Mouse (Mus musculus): ENCODE results near the gene Asxl2. TPM values are rescaled to one million over a fixed set of nuclear protein-coding genes. Genes with fewer than 3 reads are reported as not detected.

The Asxl2 gene
- polyA plus RNA-seq, 1 experiment, result 7.0 TPM

- Histone ChIP-seq H3K36me3 (ENCODE audit: control insufficient read depth, insufficient read depth) (no peaks in the 10 kb centered on the region), H3K79me2 (ENCODE audit: control insufficient read depth, insufficient read depth) (no peaks in the 10 kb centered on the region), H3K27me3 (ENCODE audit: control insufficient read depth, insufficient read depth, insufficient read length) (no peaks in the 10 kb centered on the region), H3K4me2 (ENCODE audit: low read depth) (no peak overlapping the region), H3K4me3 (no peak overlapping the region), H3ac (ENCODE audit: control insufficient read depth, insufficient read length) (no peak overlapping the region)
- TF ChIP-seq POLR2A (IDR thresholded peaks at IDR 0.05; ENCODE audit: insufficient read length, low read depth) (no peak), MYOG (IDR thresholded peaks at IDR 0.05; ENCODE audit: control insufficient read depth in 1 of 3, insufficient read depth in 1 of 3, insufficient read length in 2 of 3, low read depth in 2 of 3) (no peak), E2F4 (IDR thresholded peaks at IDR 0.05; ENCODE audit: insufficient read depth) (no peak), REST (IDR thresholded peaks at IDR 0.05; ENCODE audit: insufficient read depth, insufficient read length) (no peak), MYOD1 (IDR thresholded peaks at IDR 0.05; ENCODE audit: control insufficient read depth in 1 of 3, insufficient read length in 2 of 3, low read depth in 2 of 3) (no peak), TCF3 (IDR thresholded peaks at IDR 0.05; ENCODE audit: insufficient read length, low read depth) (no peak), SRF (IDR thresholded peaks at IDR 0.05; ENCODE audit: control insufficient read depth, insufficient read length, low read depth) (no peak), USF1 (IDR thresholded peaks at IDR 0.05; ENCODE audit: low read depth) (no peak), CEBPB (IDR thresholded peaks at IDR 0.05; ENCODE audit: insufficient read depth, poor library complexity, severe bottlenecking) (no peak), POLR2AphosphoS2 (IDR thresholded peaks at IDR 0.05; ENCODE audit: insufficient read length, low read depth) (no peak), MAX (IDR thresholded peaks at IDR 0.05; ENCODE audit: low read depth) (no peak), TCF12 (IDR thresholded peaks at IDR 0.05; ENCODE audit: insufficient read depth, poor library complexity, severe bottlenecking) (no peak)
Measured at GRCm38 (mm10) chr12:3390071-3390470, 36.6 kb upstream of the Asxl2 start.

- Histone ChIP-seq H3K27me3 (ENCODE audit: control insufficient read depth, insufficient read depth, insufficient read length) (no peaks in the 10 kb centered on the region), H3K4me2 (ENCODE audit: low read depth) (no peak overlapping the region), H3ac (ENCODE audit: control insufficient read depth, insufficient read length) (no peak overlapping the region), H3K79me2 (ENCODE audit: control insufficient read depth, insufficient read depth) (no peaks in the 10 kb centered on the region), H3K36me3 (ENCODE audit: control insufficient read depth, insufficient read depth) (no peaks in the 10 kb centered on the region), H3K4me3 (no peak overlapping the region)
- TF ChIP-seq MYOD1 (IDR thresholded peaks at IDR 0.05; ENCODE audit: control insufficient read depth in 1 of 3, insufficient read length in 2 of 3, low read depth in 2 of 3) (no peak), POLR2AphosphoS2 (IDR thresholded peaks at IDR 0.05; ENCODE audit: insufficient read length, low read depth) (no peak), CEBPB (IDR thresholded peaks at IDR 0.05; ENCODE audit: insufficient read depth, poor library complexity, severe bottlenecking) (no peak), SRF (IDR thresholded peaks at IDR 0.05; ENCODE audit: control insufficient read depth, insufficient read length, low read depth) (no peak), TCF12 (IDR thresholded peaks at IDR 0.05; ENCODE audit: insufficient read depth, poor library complexity, severe bottlenecking) (no peak), TCF3 (IDR thresholded peaks at IDR 0.05; ENCODE audit: insufficient read length, low read depth) (no peak), MAX (IDR thresholded peaks at IDR 0.05; ENCODE audit: low read depth) (no peak), E2F4 (IDR thresholded peaks at IDR 0.05; ENCODE audit: insufficient read depth) (no peak), USF1 (IDR thresholded peaks at IDR 0.05; ENCODE audit: low read depth) (no peak), POLR2A (IDR thresholded peaks at IDR 0.05; ENCODE audit: insufficient read length, low read depth) (no peak), REST (IDR thresholded peaks at IDR 0.05; ENCODE audit: insufficient read depth, insufficient read length) (no peak), MYOG (IDR thresholded peaks at IDR 0.05; ENCODE audit: control insufficient read depth in 1 of 3, insufficient read depth in 1 of 3, insufficient read length in 2 of 3, low read depth in 2 of 3) (no peak)
Measured at GRCm38 (mm10) chr12:3390577-3391262, 35.9 kb upstream of the Asxl2 start.

GRCm38 (mm10) chr12:3391276-3391675 lies 35.4 kb upstream of the Asxl2 start:
- H3K4me2 ChIP-seq (ENCODE audit: low read depth), result no peak overlapping the region
- no peaks in the 10 kb centered on the region for H3K27me3 ChIP-seq (ENCODE audit: control insufficient read depth, insufficient read depth, insufficient read length)
- H3K79me2 ChIP-seq (ENCODE audit: control insufficient read depth, insufficient read depth), result no peaks in the 10 kb centered on the region
- no peak overlapping the region for H3ac ChIP-seq (ENCODE audit: control insufficient read depth, insufficient read length)
- TF ChIP-seq USF1 (IDR thresholded peaks at IDR 0.05; ENCODE audit: low read depth) (no peak), MYOG (IDR thresholded peaks at IDR 0.05; ENCODE audit: control insufficient read depth in 1 of 3, insufficient read depth in 1 of 3, insufficient read length in 2 of 3, low read depth in 2 of 3) (no peak), SRF (IDR thresholded peaks at IDR 0.05; ENCODE audit: control insufficient read depth, insufficient read length, low read depth) (no peak), TCF12 (IDR thresholded peaks at IDR 0.05; ENCODE audit: insufficient read depth, poor library complexity, severe bottlenecking) (no peak), POLR2A (IDR thresholded peaks at IDR 0.05; ENCODE audit: insufficient read length, low read depth) (no peak), POLR2AphosphoS2 (IDR thresholded peaks at IDR 0.05; ENCODE audit: insufficient read length, low read depth) (no peak), MAX (IDR thresholded peaks at IDR 0.05; ENCODE audit: low read depth) (no peak), TCF3 (IDR thresholded peaks at IDR 0.05; ENCODE audit: insufficient read length, low read depth) (no peak), REST (IDR thresholded peaks at IDR 0.05; ENCODE audit: insufficient read depth, insufficient read length) (no peak), CEBPB (IDR thresholded peaks at IDR 0.05; ENCODE audit: insufficient read depth, poor library complexity, severe bottlenecking) (no peak), MYOD1 (IDR thresholded peaks at IDR 0.05; ENCODE audit: control insufficient read depth in 1 of 3, insufficient read length in 2 of 3, low read depth in 2 of 3) (no peak)
- no peaks in the 10 kb centered on the region for H3K36me3 ChIP-seq (ENCODE audit: control insufficient read depth, insufficient read depth)
- H3K4me3 ChIP-seq, result no peak overlapping the region

- TF ChIP-seq E2F4 (IDR thresholded peaks at IDR 0.05; ENCODE audit: insufficient read depth) (no peak), REST (IDR thresholded peaks at IDR 0.05; ENCODE audit: insufficient read depth, insufficient read length) (no peak), SRF (IDR thresholded peaks at IDR 0.05; ENCODE audit: control insufficient read depth, insufficient read length, low read depth) (no peak), MAX (IDR thresholded peaks at IDR 0.05; ENCODE audit: low read depth) (no peak), TCF3 (IDR thresholded peaks at IDR 0.05; ENCODE audit: insufficient read length, low read depth) (no peak), USF1 (IDR thresholded peaks at IDR 0.05; ENCODE audit: low read depth) (no peak), TCF12 (IDR thresholded peaks at IDR 0.05; ENCODE audit: insufficient read depth, poor library complexity, severe bottlenecking) (no peak), MYOD1 (IDR thresholded peaks at IDR 0.05; ENCODE audit: control insufficient read depth in 1 of 3, insufficient read length in 2 of 3, low read depth in 2 of 3) (no peak), POLR2AphosphoS2 (IDR thresholded peaks at IDR 0.05; ENCODE audit: insufficient read length, low read depth) (no peak)
- H3K27me3 ChIP-seq (ENCODE audit: control insufficient read depth, insufficient read depth, insufficient read length), result no peaks in the 10 kb centered on the region
- no peak overlapping the region for H3ac ChIP-seq (ENCODE audit: control insufficient read depth, insufficient read length)
- no peak overlapping the region for H3K4me2 ChIP-seq (ENCODE audit: low read depth)
- no peak overlapping the region for H3K4me3 ChIP-seq
- H3K36me3 ChIP-seq (ENCODE audit: control insufficient read depth, insufficient read depth), result no peaks in the 10 kb centered on the region
- no peaks in the 10 kb centered on the region for H3K79me2 ChIP-seq (ENCODE audit: control insufficient read depth, insufficient read depth)
Measured at GRCm38 (mm10) chr12:3393140-3393539, 33.5 kb upstream of the Asxl2 start.
